Mouse (Mus musculus): Measurements from ENCODE around the gene Uckl1.

DNA sequence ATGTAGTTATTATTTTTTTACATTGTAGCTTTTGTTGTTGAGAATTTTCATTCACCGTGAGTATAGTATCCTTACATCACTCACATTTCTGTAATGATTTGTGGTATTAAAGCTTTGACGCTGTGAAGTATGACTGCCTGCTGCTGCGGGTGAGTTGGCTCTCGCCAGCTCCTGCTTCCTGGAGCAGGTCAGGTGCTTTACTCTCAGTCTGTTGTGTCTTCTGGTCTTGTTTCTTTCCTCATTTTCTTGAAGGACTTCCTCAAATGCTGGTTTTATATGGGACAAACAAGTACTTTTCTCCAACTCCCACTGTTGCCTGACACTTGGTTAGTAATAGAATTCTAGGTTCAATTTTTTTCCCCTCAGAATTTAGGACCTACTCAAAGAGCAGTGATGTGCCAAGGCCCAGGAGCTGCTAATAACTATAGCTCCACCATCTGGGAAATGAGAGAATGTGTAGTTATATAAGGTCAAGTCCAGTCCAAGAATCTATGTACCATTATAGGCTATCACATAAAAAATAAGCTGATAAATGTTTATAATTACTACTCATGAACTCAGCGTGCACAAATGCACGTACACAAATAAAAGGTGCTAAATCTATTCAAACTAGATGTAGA is 42.8 kb downstream of the Uckl1 start:
- no peak for TF ChIP-seq CTCF (IDR thresholded peaks at IDR 0.05; ENCODE audit: borderline replicate concordance, insufficient read depth, low read length)
- TF ChIP-seq POLR2A (IDR thresholded peaks at IDR 0.05; ENCODE audit: low read depth, low read length) = no peak

Measured in embryonic fibroblast, embryonic 13.5 days (primary cell).